Mouse (Mus musculus) megakaryocyte, embryonic 14.5 days (primary cell): ENCODE data around the gene Gna12.

Experiments
- FLI1 ChIP-seq: IDR thresholded peaks from 2 replicates; pipeline ENCODE4 v1.6.1; 2012; ENCODE audit warnings: low read length, inconsistent platforms, mixed read lengths
- GATA1 ChIP-seq: IDR thresholded peaks from 3 replicates; pipeline ENCODE4 v1.6.1; 2012; ENCODE audit warnings: mixed read lengths, low read length, inconsistent platforms, borderline replicate concordance

- TF ChIP-seq FLI1 (no peak), GATA1 (no peak)
Observed at GRCm38 (mm10) chr5:140736166-140736565, 94.1 kb downstream of the Gna12 start.
